Mouse (Mus musculus) retina, embryonic 14.5 days (tissue): ENCODE data around the gene Fignl1.

Experiments used
- DNase-seq: peaks from one replicate; pipeline ENCODE4 v3.0.0-alpha.2; 2015; ENCODE audit warnings: low spot score

Gene Fignl1

DNA sequence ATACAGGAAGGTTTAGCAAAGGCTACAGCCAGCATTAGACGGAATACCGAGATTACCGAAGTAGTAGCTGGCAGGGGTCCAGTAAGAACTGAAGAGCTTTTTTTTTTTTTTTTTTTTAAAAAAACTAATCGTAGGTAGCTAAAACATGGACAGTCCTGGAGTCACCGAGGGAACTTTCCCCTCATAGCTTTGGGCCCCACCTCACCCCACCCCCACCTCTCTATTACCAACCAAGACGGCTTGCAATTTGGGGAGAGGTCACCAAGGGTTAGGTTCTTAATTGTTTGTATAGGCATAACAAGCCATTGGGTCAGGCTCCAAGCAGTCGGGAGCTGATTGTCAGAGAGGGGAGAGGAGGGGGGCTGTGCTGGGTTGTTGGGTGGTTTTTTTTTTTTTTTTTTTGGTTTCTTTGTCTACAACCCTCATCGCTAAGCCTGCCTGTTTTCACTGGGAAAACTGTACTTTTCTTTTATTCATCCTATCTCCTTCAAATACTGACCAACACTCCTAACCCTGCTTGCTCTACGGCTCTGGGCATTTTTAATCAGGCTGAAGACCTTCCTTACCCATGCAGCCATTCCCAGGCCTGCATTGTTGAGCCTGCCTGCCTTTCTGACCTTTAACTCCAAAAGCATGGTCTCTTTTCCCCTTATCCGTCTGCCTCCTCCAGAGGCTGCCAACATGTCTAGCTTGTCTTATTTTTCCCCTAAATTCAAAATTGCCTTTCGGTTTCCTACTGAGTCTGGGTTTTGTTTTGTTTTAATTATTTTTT is 828 bp upstream of the Fignl1 start:
- DNase-seq = peak; percentile 81

DNA sequence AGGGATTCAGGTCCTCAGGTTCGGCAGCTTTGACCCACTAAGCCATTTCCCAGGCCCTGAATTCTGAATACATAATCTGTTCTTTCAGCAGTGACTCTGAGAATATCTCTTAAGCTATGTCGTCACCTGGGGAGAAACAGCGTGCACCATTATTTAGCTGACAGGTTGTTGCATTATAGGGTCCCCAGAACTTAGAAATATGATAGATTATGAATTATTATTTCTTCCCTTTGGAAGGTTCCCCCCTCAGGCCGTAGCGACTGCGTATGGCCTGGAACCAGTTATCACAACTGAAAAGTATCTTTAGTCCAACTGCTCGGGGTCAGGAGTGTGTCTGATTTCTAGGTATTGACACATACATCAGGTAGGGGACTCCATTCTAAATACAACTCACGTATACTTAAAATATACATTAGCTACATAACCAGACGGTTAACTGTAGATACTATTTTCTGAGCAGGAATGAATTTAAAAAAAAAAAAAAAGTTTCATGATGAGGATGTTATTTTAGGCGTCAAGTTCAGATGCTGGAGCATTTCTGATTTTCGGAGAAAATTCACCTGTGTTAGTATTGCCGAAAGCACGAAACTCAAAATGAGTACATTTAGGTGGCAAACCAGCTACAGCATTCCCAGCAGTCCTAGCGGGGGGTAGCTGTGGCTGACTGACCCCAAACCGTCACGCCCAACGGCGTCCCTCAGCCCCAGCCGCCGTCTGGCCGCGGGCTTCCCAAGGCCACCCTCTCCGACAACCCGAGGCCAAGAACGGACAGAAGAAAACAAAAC is 535 bp downstream of the Fignl1 start:
- DNase-seq = no peak

DNA sequence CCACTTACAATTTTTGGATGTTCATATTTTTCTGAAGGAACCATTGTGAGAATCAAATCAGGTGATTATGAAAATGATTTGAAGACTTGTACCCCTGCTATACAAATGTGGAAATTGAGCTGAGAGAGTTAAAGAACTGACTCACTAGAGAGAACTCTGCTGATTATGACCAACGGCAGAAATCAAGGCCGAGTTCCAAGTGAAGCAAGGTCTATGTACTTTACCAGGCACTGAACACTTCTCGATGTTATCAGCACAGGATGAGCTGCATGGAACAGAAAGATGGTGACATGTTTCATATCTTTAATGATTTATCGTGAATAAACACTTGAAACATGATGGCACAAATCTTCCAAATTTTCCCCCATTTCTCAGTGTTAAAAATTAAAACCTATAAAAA is 2.8 kb downstream of the Fignl1 start:
- no peak for DNase-seq

DNA sequence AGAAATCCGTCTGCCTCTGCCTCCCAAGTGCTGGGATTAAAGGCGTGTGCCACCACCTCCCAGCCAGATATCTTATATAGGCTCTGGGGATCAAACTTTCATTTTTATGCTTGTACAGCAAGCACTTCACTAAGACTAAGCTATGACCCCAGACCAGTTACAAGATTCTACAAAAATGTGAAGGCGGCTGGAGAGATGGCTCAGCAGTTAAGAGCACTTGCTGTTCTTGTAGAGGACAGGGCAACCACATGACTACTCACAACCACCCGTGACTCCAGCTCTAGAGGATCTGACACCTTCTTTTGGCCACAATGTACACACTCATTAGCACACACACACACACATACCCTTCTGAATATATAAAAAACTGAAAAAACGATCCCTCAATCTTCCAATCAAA is 4.3 kb downstream of the Fignl1 start:
- no peak for DNase-seq

- no peak for DNase-seq
These were observed 7.7 kb downstream of the Fignl1 start for GRCm38 (mm10) chr11:11801067-11801466.

GRCm38 (mm10) chr11:11800304-11800703 is 8.5 kb downstream of the Fignl1 start:
- no peak for DNase-seq

DNA sequence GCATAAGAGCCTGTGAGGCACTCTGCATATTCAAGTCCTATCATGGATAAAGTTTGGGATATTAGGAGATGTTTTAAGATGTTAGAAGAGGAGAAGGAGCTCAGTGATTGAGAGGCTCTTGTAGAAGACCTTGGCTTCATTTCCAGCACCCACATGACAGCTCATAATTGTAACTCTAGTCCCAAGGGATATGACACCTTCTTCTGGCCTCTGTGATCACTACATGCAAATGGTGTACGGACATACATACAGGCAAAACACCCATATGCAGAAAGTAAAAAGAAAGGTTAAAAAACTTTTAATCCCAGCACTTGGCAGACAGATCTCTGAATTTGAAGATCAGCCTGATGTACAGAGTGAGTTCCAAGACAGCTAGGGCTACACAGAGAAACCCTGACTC is 10.1 kb downstream of the Fignl1 start:
- no peak for DNase-seq

- DNase-seq = no peak
These were observed 14.1 kb downstream of the Fignl1 start for GRCm38 (mm10) chr11:11794626-11795025.

DNA sequence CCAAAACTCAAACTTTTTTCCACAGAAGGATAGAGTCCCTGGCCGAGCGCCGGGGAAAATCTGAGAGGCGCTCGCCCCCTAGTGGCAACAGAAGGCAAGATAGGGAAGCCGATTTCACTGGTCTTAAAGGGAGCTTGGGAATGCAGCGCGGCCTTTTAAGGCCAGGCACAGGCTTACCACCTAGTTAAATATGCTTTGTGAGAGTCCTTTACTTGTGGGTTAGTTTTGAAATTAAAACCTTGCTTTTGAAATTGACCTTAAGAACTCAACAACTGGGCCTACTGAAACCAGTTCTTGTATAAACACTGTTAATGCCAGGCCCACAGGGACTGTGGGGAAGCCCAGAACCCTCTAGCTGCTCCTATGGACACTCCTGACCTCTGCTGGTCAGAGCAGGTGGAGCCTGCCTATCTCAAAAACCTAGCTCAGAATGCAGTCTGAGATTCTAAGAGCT is 20.2 kb downstream of the Fignl1 start:
- peak; percentile 95 for DNase-seq

DNA sequence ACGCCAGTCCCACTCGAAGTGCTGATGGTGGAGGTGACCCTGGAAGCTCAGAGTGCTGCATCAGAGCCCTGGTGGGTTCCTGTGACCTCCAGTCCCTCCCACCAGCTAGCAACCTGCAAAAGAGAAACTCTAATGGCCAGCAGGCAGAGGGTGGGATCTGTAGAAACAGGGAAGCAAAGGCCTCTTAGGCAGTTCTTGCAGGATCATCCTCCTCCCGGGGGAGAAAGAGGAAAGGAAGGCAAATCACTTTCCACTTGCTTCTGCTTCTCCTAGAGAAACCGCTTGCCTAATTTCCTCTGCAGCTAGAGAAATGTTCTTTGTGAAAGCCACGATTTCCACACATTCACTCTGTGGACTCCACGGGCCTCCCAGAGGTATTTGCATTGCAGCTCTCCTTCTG is 23.3 kb downstream of the Fignl1 start:
- DNase-seq = no peak

GRCm38 (mm10) chr11:11781728-11782127 is 27.0 kb downstream of the Fignl1 start:
- no peak for DNase-seq

DNA sequence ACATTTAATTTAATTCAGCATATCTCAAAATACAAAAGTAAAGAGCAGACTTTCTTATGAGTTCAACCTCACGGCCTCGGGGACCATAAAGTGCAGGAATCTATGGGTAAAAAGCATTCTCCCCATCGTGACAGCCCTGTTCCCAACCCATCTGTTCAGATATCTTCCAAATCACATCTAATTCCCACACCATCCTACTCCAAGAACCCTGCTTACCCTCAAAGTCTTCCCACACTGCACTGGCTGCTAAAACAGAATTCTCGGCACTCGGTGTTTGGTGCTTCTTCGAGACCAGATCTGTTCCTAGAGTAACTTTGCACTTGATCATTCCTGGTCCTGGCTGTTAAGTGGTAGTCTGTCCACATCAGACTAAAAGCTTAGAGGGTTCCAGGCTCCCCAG is 30.4 kb downstream of the Fignl1 start:
- no peak for DNase-seq

GRCm38 (mm10) chr11:11777796-11778195 is 31.0 kb downstream of the Fignl1 start:
- DNase-seq = no peak

DNA sequence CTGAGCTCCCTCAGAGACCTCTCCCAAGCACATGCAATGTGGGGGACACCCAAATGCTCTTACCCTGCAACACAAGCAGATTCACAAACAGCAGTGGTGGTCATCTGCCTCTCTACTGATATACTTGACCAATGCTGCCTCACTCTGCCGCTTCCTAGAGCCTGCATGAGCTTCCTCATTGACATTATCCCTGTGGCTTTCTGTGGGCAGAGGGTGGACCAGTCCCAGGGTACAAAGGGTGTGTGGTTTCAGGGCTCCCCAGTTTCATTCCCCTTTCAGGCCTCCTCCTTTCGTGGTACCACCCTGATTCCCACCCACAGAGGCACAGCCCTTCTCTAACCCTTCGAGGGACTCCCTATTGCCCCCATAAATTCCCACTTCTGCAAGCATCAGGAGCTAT is 31.5 kb downstream of the Fignl1 start:
- no peak for DNase-seq

- no peak for DNase-seq
These were observed 32.0 kb downstream of the Fignl1 start for GRCm38 (mm10) chr11:11776822-11777174.

- no peak for DNase-seq
These were observed 32.5 kb downstream of the Fignl1 start for GRCm38 (mm10) chr11:11776071-11776821.

DNA sequence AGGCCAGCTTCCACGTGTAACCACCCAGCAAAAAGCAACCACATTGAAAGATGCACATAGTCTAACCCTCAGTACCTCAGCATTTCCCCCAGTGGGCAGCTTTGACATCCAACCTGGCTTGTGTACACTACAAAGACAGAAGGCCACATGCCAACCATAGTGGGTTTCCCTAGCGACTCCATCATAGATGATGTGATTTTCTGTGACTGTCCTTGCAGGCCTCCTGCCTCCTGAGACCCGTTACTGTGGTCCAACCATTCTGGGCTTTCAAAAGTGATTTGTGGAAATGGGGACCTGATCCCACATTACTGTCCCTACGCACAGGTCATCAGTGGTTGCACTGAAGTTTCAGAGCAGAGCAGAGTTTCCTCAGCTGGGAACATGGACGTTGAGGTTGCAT is 33.9 kb downstream of the Fignl1 start:
- no peak for DNase-seq

DNA sequence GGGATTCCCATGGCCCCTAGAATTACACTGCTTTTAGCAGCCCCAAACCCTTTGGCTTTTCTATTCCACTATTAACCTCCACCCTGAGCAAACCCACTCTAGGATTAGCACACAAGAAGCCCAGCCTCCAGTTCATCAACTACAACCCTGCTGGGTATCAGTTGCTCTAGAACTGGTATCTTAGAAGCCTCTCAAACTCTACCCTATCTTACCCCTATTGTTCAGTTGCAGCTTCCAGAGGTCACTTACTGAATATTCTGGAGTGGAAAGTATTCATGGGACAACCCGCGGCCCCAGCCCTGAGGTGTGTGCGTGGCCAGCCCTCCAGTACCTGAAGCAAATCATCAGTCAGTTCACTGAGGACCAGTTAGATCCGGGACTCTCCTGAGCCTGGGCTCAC is 34.4 kb downstream of the Fignl1 start:
- no peak for DNase-seq

- DNase-seq = no peak
These were observed 36.6 kb downstream of the Fignl1 start for GRCm38 (mm10) chr11:11772196-11772595.

DNA sequence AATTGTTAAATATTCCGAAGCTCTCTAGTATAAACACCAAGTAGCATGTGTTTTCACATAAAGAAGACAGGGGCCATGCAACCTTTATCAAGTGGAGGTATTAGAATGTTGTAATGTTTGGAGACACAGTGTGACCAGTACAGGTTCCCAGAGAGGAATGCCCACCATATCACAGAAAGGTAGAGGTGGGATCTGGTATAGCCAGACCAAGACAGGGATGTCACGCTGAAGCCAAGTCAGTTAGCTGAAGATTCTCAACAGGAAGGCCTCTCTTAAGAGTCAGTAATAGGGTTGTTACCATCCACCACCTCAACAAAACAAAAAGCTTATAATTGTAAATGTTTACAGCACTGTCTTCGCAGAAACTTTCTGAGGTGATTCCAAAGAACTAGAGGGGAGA is 38.1 kb downstream of the Fignl1 start:
- no peak for DNase-seq

GRCm38 (mm10) chr11:11769281-11769680 is 39.5 kb downstream of the Fignl1 start:
- DNase-seq = no peak

GRCm38 (mm10) chr11:11768057-11768456 is 40.7 kb downstream of the Fignl1 start:
- no peak for DNase-seq

DNA sequence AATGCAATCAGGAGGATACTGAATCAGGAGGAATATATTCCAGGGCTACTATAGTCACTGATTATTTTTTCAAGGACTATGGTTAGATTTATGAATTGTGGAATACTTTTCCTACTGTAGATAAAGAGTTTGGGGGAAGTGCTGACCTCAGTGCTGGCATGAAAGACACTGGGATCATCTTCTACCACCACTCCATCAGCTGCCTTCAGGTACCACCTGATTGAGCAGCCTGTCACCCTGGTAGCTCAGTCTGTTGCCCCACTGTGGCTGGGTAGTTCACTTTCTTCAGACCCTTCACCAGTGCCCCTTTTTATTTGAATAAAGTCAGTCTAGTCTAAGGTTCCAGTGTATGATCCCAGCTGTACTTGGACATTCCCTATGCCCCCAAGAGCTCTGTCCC is 42.0 kb downstream of the Fignl1 start:
- DNase-seq = no peak
